Mouse (Mus musculus): ENCODE data around the gene Paqr8. TPM values are rescaled to one million over a fixed set of nuclear protein-coding genes. Genes with fewer than 3 reads are reported as not detected.
A peak's percentile ranks its signal among the peaks of the same experiment; 100 is the strongest.

Paqr8 gene
- polyA plus RNA-seq (2012; rRNA removed), result 5.6 and 19.4 TPM in 2 replicates

DNA sequence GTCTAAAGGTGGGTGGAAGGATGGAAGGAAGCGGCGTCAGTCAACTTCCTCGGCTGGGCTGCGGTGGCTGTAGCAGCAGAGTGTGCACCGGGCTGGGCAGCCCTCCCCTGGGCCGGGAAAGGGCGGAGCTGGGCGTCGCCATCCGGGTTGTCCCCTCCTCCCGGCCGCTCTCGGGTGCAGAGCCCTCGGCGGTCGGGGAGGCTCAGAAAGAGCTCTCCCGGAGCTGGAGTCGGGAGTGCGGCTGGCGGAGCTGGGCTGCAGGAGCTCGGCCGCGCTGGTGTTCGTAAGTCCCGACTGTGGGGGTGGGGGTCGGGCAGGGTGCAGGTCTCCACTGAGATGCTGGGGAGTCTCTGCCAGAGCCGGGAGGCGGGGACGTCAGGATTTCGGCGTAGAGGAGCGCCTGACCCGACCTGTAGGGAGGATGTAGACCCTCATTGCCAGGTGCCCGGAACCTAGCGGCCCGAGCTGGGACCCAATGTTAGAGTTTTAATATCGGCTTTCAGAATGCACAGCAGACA lies at the start of gene Paqr8:
Gene Paqr8 (plus strand): TSS at position 203 of the 518 bp plus-strand sequence.
- H3K36me3 ChIP-seq (ENCODE audit: control insufficient read depth, insufficient read depth, low read length), result no peaks in the 10 kb centered on the region
- peak within 1 kb of the TSS; percentile 69 for H3K4me3 ChIP-seq (ENCODE audit: low read depth, low read length)
- peak within 1 kb of the TSS; percentile 4; the same call in 1 of the 2 replicates for H3K27ac ChIP-seq (ENCODE audit: insufficient read depth, low read depth, low read length)
- no peaks in the 10 kb centered on the region for H3K27me3 ChIP-seq (ENCODE audit: control insufficient read depth, insufficient read depth, low read length)
- WGBS, result under 1% methylated on average over 37 of the region's 37 CpGs
- TF ChIP-seq POLR2A (IDR thresholded peaks at IDR 0.05; ENCODE audit: low read depth, low read length) (peak; percentile 50; the same call in 1 of the 2 replicates), CTCF (IDR thresholded peaks at IDR 0.05; ENCODE audit: extremely low read depth, insufficient read length, insufficient replicate concordance, low read depth, low read length) (no peak)
- no peaks in the 10 kb centered on the region; the same call in 1 of the 2 replicates for H3K4me1 ChIP-seq (ENCODE audit: control insufficient read depth, insufficient read depth, insufficient read length, low read length)

DNA sequence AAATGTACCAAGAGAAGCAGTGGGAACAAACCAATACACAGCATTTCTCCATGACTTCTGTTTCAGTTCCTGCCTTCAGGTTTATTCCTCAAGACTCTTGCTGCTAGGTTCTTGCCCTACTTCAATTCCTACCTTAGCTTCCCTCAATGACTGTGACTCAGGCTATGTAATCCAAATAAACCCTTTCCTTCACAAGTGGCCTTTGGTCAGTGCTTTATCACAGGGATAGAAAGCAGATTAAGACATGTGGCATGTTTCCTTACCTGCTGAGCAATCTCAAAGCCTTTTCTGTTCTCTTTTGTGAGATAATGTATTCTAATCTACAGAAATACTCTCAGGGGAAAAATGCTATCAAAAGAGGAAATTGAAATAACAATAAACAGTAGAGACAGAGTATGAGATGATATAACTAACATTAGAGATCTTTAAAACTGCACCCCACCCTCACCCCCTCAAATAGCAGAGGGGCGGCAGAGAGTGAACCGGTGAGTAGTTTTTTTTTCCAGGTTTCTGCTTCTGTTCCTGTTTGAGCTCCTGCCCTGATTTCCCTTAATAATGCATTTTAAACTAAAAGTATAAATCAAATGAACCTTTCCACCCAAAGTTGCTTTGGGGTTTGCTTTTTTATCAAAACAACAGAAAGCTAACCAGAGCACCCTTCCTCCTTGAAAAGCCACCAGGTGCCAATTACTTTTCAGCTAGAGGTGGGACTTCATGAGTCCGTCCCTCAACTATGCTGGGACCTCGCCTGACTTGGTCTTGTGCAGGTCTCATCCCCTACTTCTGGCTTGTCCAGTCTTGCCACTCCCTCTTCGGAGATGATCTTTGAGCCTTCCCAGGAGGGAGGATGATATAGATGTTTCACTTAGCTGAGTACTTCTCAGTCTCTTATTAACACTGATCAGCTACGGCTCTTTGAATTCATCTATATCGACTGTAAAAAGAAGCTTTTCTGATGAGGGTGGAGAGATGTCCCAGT lies 33.2 kb upstream of the Paqr8 start:
- Histone ChIP-seq H3K27me3 (ENCODE audit: control insufficient read depth, insufficient read depth, low read length) (no peaks in the 10 kb centered on the region), H3K27ac (ENCODE audit: insufficient read depth, low read depth, low read length) (peak overlapping the region; percentile 5; the same call in 1 of the 2 replicates), H3K36me3 (ENCODE audit: control insufficient read depth, insufficient read depth, low read length) (no peaks in the 10 kb centered on the region), H3K4me3 (ENCODE audit: low read depth, low read length) (no peak overlapping the region), H3K4me1 (ENCODE audit: control insufficient read depth, insufficient read depth, insufficient read length, low read length) (peaks cover 6% of the 10 kb centered on the region; the same call in 1 of the 2 replicates)
- TF ChIP-seq CTCF (IDR thresholded peaks at IDR 0.05; ENCODE audit: extremely low read depth, insufficient read length, insufficient replicate concordance, low read depth, low read length) (no peak), POLR2A (IDR thresholded peaks at IDR 0.05; ENCODE audit: low read depth, low read length) (no peak)
- WGBS, result 42% methylated on average over 7 of the region's 7 CpGs

DNA sequence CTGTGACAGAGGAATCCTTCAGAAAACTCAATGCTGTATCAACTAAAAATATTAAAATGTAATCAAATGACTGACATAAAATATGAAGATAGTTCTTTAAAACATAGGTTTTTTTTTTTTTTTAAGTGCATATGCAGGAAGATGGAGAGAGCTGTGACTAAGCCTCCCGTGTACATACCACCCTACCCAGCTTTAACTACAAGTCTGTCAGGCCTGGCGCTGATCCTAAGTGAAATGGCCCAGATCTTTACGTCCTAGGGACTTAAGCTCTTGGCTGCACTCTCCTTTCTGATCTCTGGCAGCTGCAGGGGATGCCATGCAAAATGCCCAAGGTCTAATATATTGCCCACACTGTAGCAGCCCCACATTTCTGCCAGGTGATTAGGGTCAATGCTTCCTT lies 29.6 kb upstream of the Paqr8 start:
- TF ChIP-seq POLR2A (IDR thresholded peaks at IDR 0.05; ENCODE audit: low read depth, low read length) (no peak), CTCF (IDR thresholded peaks at IDR 0.05; ENCODE audit: extremely low read depth, insufficient read length, insufficient replicate concordance, low read depth, low read length) (no peak)
- 72% methylated on average over 3 of the region's 3 CpGs for WGBS
- no peaks in the 10 kb centered on the region for H3K36me3 ChIP-seq (ENCODE audit: control insufficient read depth, insufficient read depth, low read length)
- H3K27ac ChIP-seq (ENCODE audit: insufficient read depth, low read depth, low read length), result no peak overlapping the region
- H3K27me3 ChIP-seq (ENCODE audit: control insufficient read depth, insufficient read depth, low read length), result no peaks in the 10 kb centered on the region
- H3K4me1 ChIP-seq (ENCODE audit: control insufficient read depth, insufficient read depth, insufficient read length, low read length), result peaks cover 13% of the 10 kb centered on the region; the same call in 1 of the 2 replicates
- H3K4me3 ChIP-seq (ENCODE audit: low read depth, low read length), result no peak overlapping the region

DNA sequence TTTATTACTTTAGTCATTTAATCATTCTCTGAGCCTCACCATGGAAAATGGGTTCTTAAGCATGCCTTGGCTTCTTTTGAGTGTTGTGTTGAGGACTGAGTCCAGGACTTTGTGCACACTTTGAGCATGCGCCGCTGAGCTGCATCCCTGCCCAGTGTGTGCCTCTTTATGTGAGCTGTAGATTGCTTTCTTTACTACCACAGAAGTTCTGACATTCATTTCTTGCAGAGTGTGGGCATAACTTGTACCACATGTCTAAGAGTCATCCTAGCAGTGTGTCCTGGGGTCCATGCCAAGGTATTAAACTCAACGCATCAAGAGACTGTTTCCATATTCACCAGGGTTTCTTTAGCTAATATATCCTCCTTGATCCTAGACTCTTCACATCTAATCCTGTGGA lies 28.5 kb upstream of the Paqr8 start:
- Histone ChIP-seq H3K36me3 (ENCODE audit: control insufficient read depth, insufficient read depth, low read length) (no peaks in the 10 kb centered on the region), H3K27ac (ENCODE audit: insufficient read depth, low read depth, low read length) (no peak overlapping the region), H3K4me1 (ENCODE audit: control insufficient read depth, insufficient read depth, insufficient read length, low read length) (peaks cover 10% of the 10 kb centered on the region; the same call in 1 of the 2 replicates), H3K27me3 (ENCODE audit: control insufficient read depth, insufficient read depth, low read length) (no peaks in the 10 kb centered on the region), H3K4me3 (ENCODE audit: low read depth, low read length) (no peak overlapping the region)
- WGBS, result 93% methylated on average over 3 of the region's 3 CpGs
- no peak for TF ChIP-seq POLR2A (IDR thresholded peaks at IDR 0.05; ENCODE audit: low read depth, low read length)
- no peak for TF ChIP-seq CTCF (IDR thresholded peaks at IDR 0.05; ENCODE audit: extremely low read depth, insufficient read length, insufficient replicate concordance, low read depth, low read length)

DNA sequence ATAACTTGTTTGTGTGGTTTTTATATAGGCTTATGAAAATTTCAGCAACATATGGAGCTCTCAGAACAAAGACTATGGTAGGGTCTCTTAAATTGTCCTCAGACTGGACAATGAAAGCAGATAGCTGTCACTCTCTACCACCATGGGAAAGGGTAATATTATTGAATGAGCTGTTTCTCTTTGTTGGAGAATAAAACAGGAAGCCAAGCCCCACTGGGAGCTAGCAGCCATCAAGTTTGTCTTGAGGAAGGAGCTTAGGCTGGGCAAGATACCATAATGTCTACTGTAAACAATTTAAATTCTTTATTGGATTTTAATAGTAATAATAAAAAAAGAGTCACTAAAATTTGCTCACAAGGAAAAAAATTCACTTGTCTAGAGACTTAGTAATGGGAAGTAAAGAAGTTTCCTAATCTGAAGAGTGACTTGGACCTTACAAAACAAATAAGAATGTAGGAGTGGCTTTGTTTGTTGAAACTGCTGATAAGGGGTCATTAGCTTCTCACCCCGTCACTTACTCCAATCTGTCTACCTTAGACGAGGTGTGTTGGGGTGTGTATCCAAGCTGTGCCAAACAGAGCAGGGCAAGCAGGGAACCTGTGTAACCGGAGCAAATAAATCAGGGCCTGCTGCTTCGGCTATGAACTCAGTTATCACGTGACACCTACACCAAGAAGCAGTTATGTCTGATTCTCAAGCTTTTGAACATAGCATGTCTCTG lies 26.8 kb upstream of the Paqr8 start:
- TF ChIP-seq CTCF (IDR thresholded peaks at IDR 0.05; ENCODE audit: extremely low read depth, insufficient read length, insufficient replicate concordance, low read depth, low read length), result no peak
- no peak for TF ChIP-seq POLR2A (IDR thresholded peaks at IDR 0.05; ENCODE audit: low read depth, low read length)
- H3K27ac ChIP-seq (ENCODE audit: insufficient read depth, low read depth, low read length), result 0 out of 2 replicates have a peak overlapping the region, but pooled peaks have one; percentile 38
- H3K4me1 ChIP-seq (ENCODE audit: control insufficient read depth, insufficient read depth, insufficient read length, low read length), result peaks cover 7% of the 10 kb centered on the region; the same call in 1 of the 2 replicates
- no peak overlapping the region for H3K4me3 ChIP-seq (ENCODE audit: low read depth, low read length)
- H3K27me3 ChIP-seq (ENCODE audit: control insufficient read depth, insufficient read depth, low read length), result no peaks in the 10 kb centered on the region
- 15% methylated on average over 5 of the region's 5 CpGs for WGBS
- H3K36me3 ChIP-seq (ENCODE audit: control insufficient read depth, insufficient read depth, low read length), result no peaks in the 10 kb centered on the region

DNA sequence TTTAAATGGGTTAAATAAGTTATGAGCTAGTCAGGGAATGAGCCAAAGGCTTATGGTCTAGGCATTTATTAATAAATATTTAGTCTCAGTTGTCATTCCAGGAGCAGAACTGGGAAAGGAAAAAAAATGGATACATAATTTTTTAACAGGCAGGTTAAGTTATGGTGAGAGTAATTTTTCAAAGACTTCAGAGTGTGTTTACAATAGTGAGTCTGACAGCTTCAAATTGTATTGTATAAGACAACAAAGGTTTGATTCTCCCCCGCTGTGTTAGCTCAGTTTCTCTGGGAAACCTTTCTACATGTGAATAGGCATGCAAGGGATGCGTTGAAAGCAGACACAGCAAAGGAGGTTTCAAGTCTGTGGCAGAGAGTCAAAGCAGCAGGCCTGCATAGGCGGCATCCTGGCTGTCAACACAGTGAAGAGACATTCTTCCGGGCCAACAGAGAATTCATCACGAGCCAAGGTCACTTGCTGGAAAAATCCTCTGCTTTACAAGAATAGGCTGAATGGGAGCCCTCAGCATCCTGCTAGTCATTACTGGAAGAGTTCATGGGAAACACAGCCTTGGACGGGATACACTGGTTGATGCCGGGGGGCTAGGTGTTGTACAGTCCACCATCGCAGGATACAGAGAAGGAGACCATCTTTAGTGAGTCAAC lies 23.0 kb upstream of the Paqr8 start:
- no peak for TF ChIP-seq CTCF (IDR thresholded peaks at IDR 0.05; ENCODE audit: extremely low read depth, insufficient read length, insufficient replicate concordance, low read depth, low read length)
- no peak for TF ChIP-seq POLR2A (IDR thresholded peaks at IDR 0.05; ENCODE audit: low read depth, low read length)
- no peaks in the 10 kb centered on the region for H3K36me3 ChIP-seq (ENCODE audit: control insufficient read depth, insufficient read depth, low read length)
- no peaks in the 10 kb centered on the region for H3K27me3 ChIP-seq (ENCODE audit: control insufficient read depth, insufficient read depth, low read length)
- no peak overlapping the region for H3K27ac ChIP-seq (ENCODE audit: insufficient read depth, low read depth, low read length)
- no peak overlapping the region for H3K4me3 ChIP-seq (ENCODE audit: low read depth, low read length)
- H3K4me1 ChIP-seq (ENCODE audit: control insufficient read depth, insufficient read depth, insufficient read length, low read length), result peaks cover 9% of the 10 kb centered on the region; the same call in 1 of the 2 replicates
- WGBS, result 72% methylated on average over 8 of the region's 8 CpGs
